Mouse (Mus musculus) midbrain, embryonic 13.5 days (tissue): ENCODE measurements at regions not wholly inside any gene's neighbourhood (a gene's known extent, or its start where the extent isn't known, plus 50 kb on each side); places are given as distances from the start of the nearest gene placed in this dataset.

Experiments used
- ATAC-seq: fragments of 200-750 bp; cut with Nextera tagmentation; 2 replicates; pipeline ENCODE4 v1.8.0; 2017; ENCODE audit warnings: mild to moderate bottlenecking, moderate TSS enrichment, moderate library complexity
- H3K27ac ChIP-seq: fragments of 300-500 bp; sonication (generic); 2 replicates; pipeline ENCODE4 v1.5.1; 2015; ENCODE audit warnings: inconsistent platforms, mild to moderate bottlenecking, moderate library complexity
- H3K27me3 ChIP-seq: fragments of 300-500 bp; sonication (generic); 2 replicates; pipeline ENCODE4 v1.6.1; 2015; ENCODE audit warnings: mild to moderate bottlenecking, inconsistent platforms
- H3K36me3 ChIP-seq: fragments of 300-500 bp; sonication (generic); 2 replicates; pipeline ENCODE4 v1.6.1; 2015; ENCODE audit warnings: mild to moderate bottlenecking, inconsistent platforms
- H3K4me1 ChIP-seq: fragments of 300-500 bp; sonication (generic); replicated peaks from 2 replicates; pipeline ENCODE4 v1.6.1; 2015; ENCODE audit warnings: inconsistent platforms
- H3K4me2 ChIP-seq: fragments of 300-500 bp; sonication (generic); replicated peaks from 2 replicates; pipeline ENCODE4 v1.6.1; 2015; ENCODE audit warnings: moderate library complexity, mild to moderate bottlenecking, inconsistent platforms
- H3K4me3 ChIP-seq: fragments of 300-500 bp; sonication (generic); replicated peaks from 2 replicates; pipeline ENCODE4 v1.5.1; 2015; ENCODE audit warnings: mild to moderate bottlenecking, inconsistent platforms
- H3K9ac ChIP-seq: fragments of 300-500 bp; sonication (generic); replicated peaks from 2 replicates; pipeline ENCODE4 v1.6.1; 2015; ENCODE audit warnings: mild to moderate bottlenecking, inconsistent platforms
- H3K9me3 ChIP-seq: fragments of 300-500 bp; sonication (generic); 2 replicates; pipeline ENCODE4 v1.6.1; 2016; ENCODE audit warnings: mild to moderate bottlenecking, inconsistent platforms
- WGBS: fragments of 180-500 bp; shearing (Covaris S2); methylation state at CpG from one replicate; pipeline ENCODE4 v1.1.7; 2015; 5-methylcytosine and 5-hydroxymethylcytosine counted together

GRCm38 (mm10) chr13:117088629-117089028 is 63.3 kb upstream of the Parp8 start:
- WGBS, result 64% methylated on average over 3 of the region's 3 CpGs
- Histone ChIP-seq H3K4me2 (no peak overlapping the region), H3K4me3 (no peak overlapping the region), H3K27me3 (no peaks in the 10 kb centered on the region), H3K9me3 (no peaks in the 10 kb centered on the region), H3K4me1 (peaks cover 3% of the 10 kb centered on the region; the same call in 1 of the 2 replicates), H3K36me3 (no peaks in the 10 kb centered on the region), H3K27ac (no peak overlapping the region), H3K9ac (no peak overlapping the region)
- no peak for ATAC-seq

- Histone ChIP-seq H3K4me2 (no peak overlapping the region), H3K27me3 (no peaks in the 10 kb centered on the region), H3K4me1 (no peaks in the 10 kb centered on the region), H3K4me3 (no peak overlapping the region), H3K9me3 (no peaks in the 10 kb centered on the region), H3K36me3 (no peaks in the 10 kb centered on the region), H3K27ac (no peak overlapping the region), H3K9ac (no peak overlapping the region)
- 89% methylated on average over 4 of the region's 4 CpGs for WGBS
- no peak for ATAC-seq
Measured at GRCm38 (mm10) chr13:117082758-117083157, 57.4 kb upstream of the Parp8 start.

- Histone ChIP-seq H3K36me3 (no peaks in the 10 kb centered on the region), H3K4me1 (no peaks in the 10 kb centered on the region), H3K9ac (no peak overlapping the region), H3K9me3 (no peaks in the 10 kb centered on the region), H3K27ac (no peak overlapping the region), H3K4me2 (no peak overlapping the region), H3K4me3 (no peak overlapping the region), H3K27me3 (no peaks in the 10 kb centered on the region)
- WGBS, result 91% methylated on average over 1 of the region's 1 CpGs
- no peak for ATAC-seq
Measured at GRCm38 (mm10) chr13:117079316-117079715, 54.0 kb upstream of the Parp8 start.
